Mouse (Mus musculus): ENCODE results near the gene Rhot1.
"Not testable (repeated sequence)": the region's sequence is repeated elsewhere in the genome, so short reads cannot be mapped to it uniquely, and the experiment has no call there.

The Rhot1 gene

DNA sequence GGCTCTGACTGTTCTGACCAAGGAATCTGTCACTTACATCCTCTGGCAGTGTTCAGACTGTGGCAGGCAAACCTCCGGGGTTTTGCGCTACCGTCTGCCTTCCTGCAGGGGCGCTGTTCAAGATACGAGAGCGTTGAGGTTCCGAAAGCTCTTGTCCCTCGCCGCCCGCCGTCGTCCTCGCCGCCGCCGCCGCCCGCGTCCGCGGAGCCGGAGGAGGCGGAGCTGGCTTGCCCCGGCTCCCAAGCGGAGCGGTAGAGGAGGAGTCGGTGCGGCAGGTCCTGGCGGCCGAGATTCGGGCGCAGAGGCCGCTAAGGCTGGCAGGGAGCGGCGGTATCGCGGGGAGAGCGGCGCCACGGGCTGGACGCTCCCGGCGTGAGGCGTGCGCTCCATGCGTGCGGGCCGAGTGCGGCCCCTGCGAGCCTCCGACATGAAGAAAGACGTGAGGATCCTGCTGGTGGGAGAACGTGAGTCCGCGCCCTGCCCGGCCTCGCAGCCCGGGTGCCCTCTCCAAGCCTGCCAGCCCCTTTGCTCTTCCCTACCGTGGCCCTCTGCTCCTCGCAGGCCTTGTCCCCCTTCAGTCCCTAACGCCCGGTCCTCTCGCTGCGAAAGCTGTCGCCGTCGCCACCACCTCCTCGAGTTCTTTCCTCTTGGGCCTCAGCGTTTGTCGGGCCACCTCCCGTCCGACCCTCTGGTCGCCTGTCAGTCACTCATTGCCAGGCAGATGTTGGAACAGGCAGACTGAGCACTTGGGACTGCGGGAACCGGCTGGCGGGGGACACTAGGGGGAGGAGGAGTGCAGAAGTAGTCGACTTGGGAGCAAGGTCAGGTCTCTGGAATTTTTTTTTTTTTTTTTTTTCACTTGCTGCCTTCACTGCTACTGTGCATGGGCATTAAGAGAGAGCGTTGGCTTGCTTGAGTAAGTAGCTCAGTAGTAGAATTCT, at the start of gene Rhot1:
Gene Rhot1 (plus strand): TSS at position 160 of the 941 bp plus-strand sequence.
- DNase-seq (ENCODE audit: low spot score in 2 of 2) = peak; percentile 93 to 95

DNA sequence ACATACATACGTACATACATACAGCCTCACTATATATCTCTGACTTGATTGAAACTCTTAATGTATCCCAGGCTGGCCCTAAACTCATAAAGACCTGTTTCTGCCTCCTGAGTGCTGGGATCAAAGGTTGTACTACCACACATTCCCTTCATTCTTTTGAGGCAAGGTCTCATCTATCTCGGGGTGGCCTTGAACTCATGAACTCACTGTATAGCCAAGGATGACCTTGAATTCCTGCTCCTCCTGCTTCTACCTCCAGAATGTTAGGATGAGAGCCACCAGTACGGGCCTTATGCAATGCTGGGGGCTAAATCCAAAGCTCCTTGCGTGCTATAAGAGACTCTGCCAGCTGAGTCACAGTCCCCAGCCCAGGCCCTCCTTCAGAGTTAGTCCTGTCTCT, 47.8 kb upstream of the Rhot1 start:
- no peak for DNase-seq (ENCODE audit: low spot score in 2 of 2)

DNA sequence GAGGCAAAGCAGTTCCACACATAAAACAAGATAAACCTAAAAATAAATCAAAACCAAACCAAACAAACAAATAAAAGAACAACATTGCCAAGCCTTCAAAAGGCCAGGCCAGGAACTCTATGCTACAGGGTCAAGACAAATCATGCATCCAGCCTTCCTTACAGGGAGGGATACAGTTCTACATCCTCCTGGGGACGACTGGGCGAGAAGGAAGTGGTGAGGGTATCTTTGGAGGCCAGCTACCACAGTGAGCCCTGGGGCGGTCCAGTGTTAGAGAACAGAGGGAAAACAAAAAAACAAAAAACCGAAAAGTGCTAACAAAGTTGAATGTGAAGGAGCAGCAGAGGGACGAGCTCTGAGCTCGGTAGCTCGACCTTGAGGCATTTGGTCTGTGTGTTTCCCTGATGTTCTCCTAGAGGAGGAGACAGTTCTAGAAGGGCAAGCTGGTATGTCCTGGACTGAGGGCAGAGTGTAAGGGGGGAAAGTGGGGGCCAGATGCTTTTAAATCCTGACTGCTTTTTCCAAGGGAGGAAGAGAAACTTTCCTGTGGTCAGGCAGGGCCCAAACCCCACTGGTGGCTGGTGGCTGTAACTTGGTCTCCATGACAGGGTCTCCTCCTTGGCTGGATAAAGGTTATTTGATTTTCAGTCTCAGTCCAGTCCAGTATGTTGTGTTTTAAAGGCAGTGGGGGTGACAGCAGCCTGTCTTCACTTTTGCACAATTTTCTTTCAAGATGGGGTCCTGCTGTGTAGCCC, 45.3 kb upstream of the Rhot1 start:
- DNase-seq (ENCODE audit: low spot score in 2 of 2) = no peak

DNA sequence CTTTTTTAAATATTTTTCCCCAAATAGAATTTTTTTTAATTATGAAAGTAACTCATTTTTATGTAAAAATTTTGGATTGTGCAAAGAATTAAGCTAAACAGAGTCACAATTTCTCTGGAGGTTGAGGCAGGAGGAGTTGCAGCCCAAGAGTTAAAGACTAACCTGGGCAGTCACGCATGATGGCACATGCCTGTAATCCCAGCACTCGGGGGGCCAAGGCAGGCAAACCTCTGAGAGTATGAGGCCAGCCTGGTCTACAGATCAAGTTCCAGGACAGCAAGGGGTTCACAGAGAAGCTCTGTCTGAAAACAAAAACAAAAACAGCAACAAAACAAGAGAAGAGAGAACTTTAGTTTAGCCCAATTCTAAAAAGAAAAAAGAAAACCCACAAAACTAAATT, 44.6 kb upstream of the Rhot1 start:
- no peak for DNase-seq (ENCODE audit: low spot score in 2 of 2)

GRCm38 (mm10) chr11:80168121-80168520, 40.7 kb upstream of the Rhot1 start:
- no peak for DNase-seq (ENCODE audit: low spot score in 2 of 2)

DNA sequence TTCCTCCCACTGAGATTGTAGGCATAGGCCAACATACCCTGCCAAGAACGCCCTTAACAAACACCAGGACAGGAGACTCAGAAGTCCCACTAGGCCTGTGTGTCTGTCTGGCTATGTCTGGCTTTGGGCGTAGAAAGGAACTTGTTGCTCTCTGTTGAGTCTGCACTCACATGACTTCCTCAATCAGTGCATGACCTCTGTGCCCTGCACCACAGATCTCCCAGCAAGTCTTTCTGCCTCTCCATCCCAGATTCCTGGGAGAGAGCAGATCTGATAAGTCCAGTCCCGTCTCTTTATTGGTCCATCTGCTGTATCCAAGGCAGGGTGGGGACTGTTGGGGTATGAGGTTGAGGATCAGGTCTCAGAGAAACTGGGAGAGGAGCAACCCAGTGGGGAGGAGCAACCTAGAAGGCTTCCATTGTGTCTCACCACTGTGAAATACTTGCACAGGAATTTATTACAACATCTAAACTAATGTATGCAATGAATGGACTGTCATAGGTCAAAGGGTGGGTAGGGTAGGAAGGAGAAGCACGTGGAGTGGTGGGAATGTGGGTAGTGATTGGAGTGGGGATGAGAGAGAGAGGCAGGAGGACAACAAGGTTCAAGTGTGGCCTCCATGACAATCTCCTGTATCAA, 40.1 kb upstream of the Rhot1 start:
- no peak for DNase-seq (ENCODE audit: low spot score in 2 of 2)

DNA sequence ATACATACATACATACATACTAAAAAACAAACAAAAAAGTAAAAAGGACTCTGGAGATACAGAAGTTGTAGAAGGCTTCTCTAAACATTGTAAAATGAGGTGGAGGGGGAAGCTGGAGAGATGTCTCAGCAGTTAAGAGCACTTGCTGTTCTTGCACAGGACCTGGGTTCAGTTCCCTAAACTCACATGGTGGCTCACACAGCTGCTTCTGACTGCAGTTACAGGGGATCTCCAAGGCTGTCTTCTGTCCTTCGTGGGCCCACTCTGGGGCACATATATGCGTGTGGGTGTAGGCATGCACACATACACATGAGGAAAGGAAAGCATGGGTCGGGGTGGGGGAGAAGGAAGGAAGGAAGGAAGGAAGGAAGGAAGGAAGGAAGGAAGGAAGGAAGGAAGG, 39.2 kb upstream of the Rhot1 start:
- no peak for DNase-seq (ENCODE audit: low spot score in 2 of 2)

DNA sequence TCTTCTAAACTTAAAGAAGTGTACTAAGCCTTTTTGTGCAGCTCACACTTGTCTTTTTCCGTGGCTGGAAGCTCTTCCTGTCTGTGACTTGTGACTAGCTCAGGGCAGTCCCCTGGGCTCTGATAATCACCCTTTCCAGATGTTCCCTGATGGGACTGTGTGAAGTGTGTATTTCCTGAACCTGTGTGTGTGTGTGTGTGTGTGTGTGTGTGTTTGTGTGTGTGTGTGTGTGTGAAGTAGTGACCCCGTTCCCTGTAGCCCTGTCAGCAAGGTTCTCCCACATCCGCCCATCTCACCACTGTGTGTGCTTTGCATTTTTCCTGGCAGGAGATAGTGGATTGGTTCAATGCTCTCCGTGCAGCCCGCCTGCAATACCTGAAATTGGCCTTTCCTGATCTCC, 38.5 kb upstream of the Rhot1 start:
- DNase-seq (ENCODE audit: low spot score in 2 of 2) = no peak

- DNase-seq (ENCODE audit: low spot score in 2 of 2) = no peak
Observed at GRCm38 (mm10) chr11:80171884-80172283, 36.9 kb upstream of the Rhot1 start.

- no peak for DNase-seq (ENCODE audit: low spot score in 2 of 2)
Observed at GRCm38 (mm10) chr11:80173963-80174670, 34.7 kb upstream of the Rhot1 start.

- DNase-seq (ENCODE audit: low spot score in 2 of 2) = no peak
Observed at GRCm38 (mm10) chr11:80176911-80177895, 31.6 kb upstream of the Rhot1 start.

GRCm38 (mm10) chr11:80178316-80178715, 30.5 kb upstream of the Rhot1 start:
- no peak for DNase-seq (ENCODE audit: low spot score in 2 of 2)

GRCm38 (mm10) chr11:80181021-80181749, 27.6 kb upstream of the Rhot1 start:
- DNase-seq (ENCODE audit: low spot score in 2 of 2) = no peak

- DNase-seq (ENCODE audit: low spot score in 2 of 2) = not testable (repeated sequence)
Observed at GRCm38 (mm10) chr11:80183054-80183704, 25.6 kb upstream of the Rhot1 start.

DNA sequence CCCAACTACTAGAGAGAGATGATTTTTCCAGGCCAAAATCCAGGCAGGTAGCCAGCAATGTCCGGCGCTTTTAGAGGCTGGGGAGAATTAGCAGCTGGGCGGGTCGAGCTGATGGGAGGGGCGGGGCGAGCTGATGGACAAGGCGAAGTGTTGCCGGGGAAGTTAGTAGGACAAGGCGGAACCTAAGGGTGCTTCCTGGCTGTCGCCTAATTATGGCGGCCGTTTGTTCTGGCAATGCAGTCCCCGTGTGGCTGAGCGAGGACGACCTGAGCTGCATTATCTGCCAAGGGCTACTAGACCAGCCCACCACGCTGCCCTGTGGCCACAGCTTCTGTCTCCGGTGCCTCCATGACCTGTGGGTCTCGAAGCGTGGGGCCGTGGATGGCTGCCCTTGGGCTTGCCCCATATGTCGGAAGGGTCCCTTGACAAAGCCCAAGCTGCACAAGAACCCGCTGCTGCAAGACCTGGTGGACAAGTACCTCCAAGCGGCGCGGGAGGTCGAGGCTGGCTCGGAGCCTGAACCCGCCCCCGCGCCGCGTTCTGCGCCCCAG, 25.0 kb upstream of the Rhot1 start, which contains the start of gene Rnf135:
Gene Rnf135 (plus strand): TSS at position 147 of the 551 bp plus-strand sequence.
- peak; percentile 52 to 70 for DNase-seq (ENCODE audit: low spot score in 2 of 2)

GRCm38 (mm10) chr11:80184531-80185071, 24.2 kb upstream of the Rhot1 start:
- no peak for DNase-seq (ENCODE audit: low spot score in 2 of 2)

DNA sequence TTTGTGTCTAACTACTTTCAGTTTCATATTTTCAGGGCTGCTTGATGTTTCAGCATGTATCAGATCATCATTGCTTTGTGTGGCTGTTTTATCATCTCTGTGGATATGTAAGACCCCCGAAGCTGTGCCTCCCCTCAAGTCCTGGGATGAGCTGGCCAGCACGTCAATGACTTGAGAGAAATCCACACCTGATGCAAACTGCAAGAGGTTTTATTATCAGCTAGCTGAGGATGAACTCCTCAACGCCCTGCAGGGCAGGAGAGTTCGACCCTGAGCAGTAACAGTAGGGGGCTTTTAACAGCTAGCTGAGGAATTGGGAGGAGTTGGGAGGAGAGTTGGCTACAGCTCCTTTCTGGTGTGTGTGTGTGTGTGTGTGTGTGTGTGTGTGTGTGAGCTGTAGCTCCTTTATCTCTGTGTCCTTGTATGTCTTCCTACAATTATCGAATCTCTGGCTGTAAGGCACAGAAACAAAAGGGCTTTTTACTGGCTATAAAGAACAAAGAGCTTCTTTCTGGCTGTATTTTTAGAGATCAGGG, 23.3 kb upstream of the Rhot1 start:
- not testable (repeated sequence) for DNase-seq (ENCODE audit: low spot score in 2 of 2)

GRCm38 (mm10) chr11:80190280-80190679, 18.5 kb upstream of the Rhot1 start:
- no peak for DNase-seq (ENCODE audit: low spot score in 2 of 2)
